Mouse (Mus musculus): ENCODE measurements around the gene Psma6. TPM values are rescaled to one million over a fixed set of nuclear protein-coding genes. Genes with fewer than 3 reads are reported as not detected.
A peak's percentile ranks its signal among the peaks of the same experiment; 100 is the strongest.

Gene Psma6
- polyA plus RNA-seq, 1 experiment from 2014 or later = 399 TPM

- H3K4me1 ChIP-seq = no peaks in the 10 kb centered on the region
- no peaks in the 10 kb centered on the region for H3K9me3 ChIP-seq (replicated peaks)
- H3K27ac ChIP-seq (replicated peaks) = no peak overlapping the region
- no peaks in the 10 kb centered on the region for H3K27me3 ChIP-seq (replicated peaks)
- no peak overlapping the region for H3K4me3 ChIP-seq (replicated peaks)
- H3K4me2 ChIP-seq = no peak overlapping the region
- no peak overlapping the region for H3K9ac ChIP-seq (replicated peaks)
- ATAC-seq (ENCODE audit: low FRiP score) = no peak
- no peaks in the 10 kb centered on the region for H3K36me3 ChIP-seq
- 93% methylated on average over 4 of the region's 4 CpGs for WGBS
Measured at GRCm38 (mm10) chr12:55429956-55430355, 45.9 kb downstream of the Psma6 start.

- Histone ChIP-seq H3K4me2 (no peak overlapping the region), H3K9me3 (replicated peaks) (no peaks in the 10 kb centered on the region), H3K27me3 (replicated peaks) (no peaks in the 10 kb centered on the region), H3K27ac (replicated peaks) (no peak overlapping the region), H3K4me3 (replicated peaks) (no peak overlapping the region), H3K9ac (replicated peaks) (no peak overlapping the region), H3K36me3 (no peaks in the 10 kb centered on the region), H3K4me1 (peaks cover 9% of the 10 kb centered on the region; the same call in 1 of the 2 replicates)
- WGBS = 91% methylated on average over 7 of the region's 7 CpGs
- no peak for ATAC-seq (ENCODE audit: low FRiP score)
Measured at GRCm38 (mm10) chr12:55432284-55432919, 48.4 kb downstream of the Psma6 start.

- 93% methylated on average over 8 of the region's 8 CpGs for WGBS
- Histone ChIP-seq H3K36me3 (no peaks in the 10 kb centered on the region), H3K27ac (replicated peaks) (no peak overlapping the region), H3K4me2 (no peak overlapping the region), H3K4me1 (peaks cover 10% of the 10 kb centered on the region; the same call in 1 of the 2 replicates), H3K9me3 (replicated peaks) (no peaks in the 10 kb centered on the region), H3K9ac (replicated peaks) (no peak overlapping the region), H3K4me3 (replicated peaks) (no peak overlapping the region), H3K27me3 (replicated peaks) (no peaks in the 10 kb centered on the region)
- no peak for ATAC-seq (ENCODE audit: low FRiP score)
Measured at GRCm38 (mm10) chr12:55432920-55433284, 48.9 kb downstream of the Psma6 start.

GRCm38 (mm10) chr12:55433802-55434435, 49.9 kb downstream of the Psma6 start:
- WGBS = 48% methylated on average over 8 of the region's 8 CpGs
- no peak for ATAC-seq (ENCODE audit: low FRiP score)

GRCm38 (mm10) chr12:55435080-55435479, 51.1 kb downstream of the Psma6 start:
- H3K4me2 ChIP-seq = no peak overlapping the region
- H3K27me3 ChIP-seq (replicated peaks) = no peaks in the 10 kb centered on the region
- H3K36me3 ChIP-seq = no peaks in the 10 kb centered on the region
- 76% methylated on average over 1 of the region's 1 CpGs for WGBS
- H3K4me1 ChIP-seq = peaks cover 19% of the 10 kb centered on the region
- ATAC-seq (ENCODE audit: low FRiP score) = no peak
- no peak overlapping the region for H3K27ac ChIP-seq (replicated peaks)
- no peaks in the 10 kb centered on the region for H3K9me3 ChIP-seq (replicated peaks)
- no peak overlapping the region for H3K9ac ChIP-seq (replicated peaks)
- no peak overlapping the region for H3K4me3 ChIP-seq (replicated peaks)

More at GRCm38 (mm10) chr12:55433802-55434435, 49.9 kb downstream of the Psma6 start:
- H3K4me3 ChIP-seq (replicated peaks) = no peak overlapping the region
- H3K4me2 ChIP-seq = no peak overlapping the region
- H3K4me1 ChIP-seq = peaks cover 19% of the 10 kb centered on the region
- H3K9ac ChIP-seq (replicated peaks) = no peak overlapping the region
- no peaks in the 10 kb centered on the region for H3K36me3 ChIP-seq
- no peak overlapping the region for H3K27ac ChIP-seq (replicated peaks)
- H3K27me3 ChIP-seq (replicated peaks) = no peaks in the 10 kb centered on the region
- H3K9me3 ChIP-seq (replicated peaks) = no peaks in the 10 kb centered on the region

DNA sequence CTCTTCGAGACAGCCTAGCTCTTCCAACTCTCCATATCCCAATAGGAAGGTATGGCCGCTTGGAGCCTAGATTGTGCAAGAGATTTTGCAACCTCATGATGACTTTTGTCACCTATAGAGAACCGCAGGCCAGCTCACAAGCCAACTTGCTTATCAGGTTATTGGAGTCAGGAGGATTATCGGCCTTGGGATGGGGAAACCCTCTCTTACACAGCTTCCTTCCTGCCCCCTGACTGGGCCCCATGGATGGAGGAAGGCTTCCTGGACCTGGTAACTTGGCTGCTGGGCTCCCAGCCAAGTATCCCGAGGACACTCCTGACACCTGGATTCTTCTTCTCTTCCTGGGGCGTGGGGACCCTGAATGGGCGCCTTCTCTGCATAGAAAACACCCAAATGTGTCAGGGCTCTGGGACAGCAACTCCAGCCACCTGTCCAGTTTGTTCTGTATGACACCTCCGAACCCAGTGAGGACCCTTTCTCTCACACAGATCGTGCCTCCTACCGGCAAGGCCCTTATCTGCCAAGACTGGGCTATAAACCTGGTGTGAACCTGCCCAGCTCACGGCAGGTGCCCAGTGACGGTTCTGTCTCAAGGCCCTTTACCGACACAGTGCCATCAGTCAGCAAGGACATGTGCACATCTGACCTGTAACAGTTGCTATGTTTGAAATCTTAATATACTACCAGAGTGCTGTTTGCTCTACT, 53.3 kb downstream of the Psma6 start:
- no peak overlapping the region for H3K9ac ChIP-seq (replicated peaks)
- no peak for ATAC-seq (ENCODE audit: low FRiP score)
- H3K36me3 ChIP-seq = no peaks in the 10 kb centered on the region
- 72% methylated on average over 13 of the region's 13 CpGs for WGBS
- no peak overlapping the region for H3K4me2 ChIP-seq
- no peak overlapping the region for H3K4me3 ChIP-seq (replicated peaks)
- peaks cover 19% of the 10 kb centered on the region for H3K4me1 ChIP-seq
- H3K9me3 ChIP-seq (replicated peaks) = no peaks in the 10 kb centered on the region
- H3K27me3 ChIP-seq (replicated peaks) = no peaks in the 10 kb centered on the region
- no peak overlapping the region for H3K27ac ChIP-seq (replicated peaks)

DNA sequence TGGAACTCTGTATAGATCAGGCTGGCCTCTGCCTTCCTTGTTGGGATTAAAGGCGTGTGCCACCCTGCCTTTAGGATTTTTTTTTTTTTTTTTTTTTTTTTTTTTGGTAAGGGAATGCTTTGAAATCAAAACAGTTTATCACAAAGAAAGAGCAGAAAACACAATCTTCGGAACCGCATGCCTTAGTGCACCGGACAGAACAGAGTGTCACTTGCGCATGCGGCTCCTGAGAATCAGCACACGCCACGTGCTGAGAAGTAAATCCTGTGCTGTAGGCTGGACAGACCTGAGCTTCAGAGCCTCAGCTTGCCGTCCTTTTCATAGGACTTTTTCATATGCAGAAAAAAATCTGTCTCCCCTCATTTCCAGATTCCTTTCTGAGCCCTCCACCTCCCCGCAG, 54.0 kb downstream of the Psma6 start:
- Histone ChIP-seq H3K36me3 (no peaks in the 10 kb centered on the region), H3K4me3 (replicated peaks) (no peak overlapping the region), H3K9ac (replicated peaks) (no peak overlapping the region), H3K9me3 (replicated peaks) (no peaks in the 10 kb centered on the region), H3K4me1 (peaks cover 24% of the 10 kb centered on the region), H3K4me2 (peak overlapping the region; percentile 35; the same call in 1 of the 2 replicates), H3K27ac (replicated peaks) (peak overlapping the region; percentile 72), H3K27me3 (replicated peaks) (no peaks in the 10 kb centered on the region)
- no peak for ATAC-seq (ENCODE audit: low FRiP score)
- 75% methylated on average over 10 of the region's 10 CpGs for WGBS

- H3K4me3 ChIP-seq (replicated peaks) = no peak overlapping the region
- 8% methylated on average over 11 of the region's 11 CpGs for WGBS
- H3K9me3 ChIP-seq (replicated peaks) = no peaks in the 10 kb centered on the region
- peak; percentile 34; the same call in 1 of the 2 replicates for ATAC-seq (ENCODE audit: low FRiP score)
- no peak overlapping the region for H3K9ac ChIP-seq (replicated peaks)
- peak overlapping the region; percentile 72 for H3K27ac ChIP-seq (replicated peaks)
- H3K36me3 ChIP-seq = no peaks in the 10 kb centered on the region
- H3K27me3 ChIP-seq (replicated peaks) = no peaks in the 10 kb centered on the region
- peak overlapping the region; percentile 35 for H3K4me2 ChIP-seq
- H3K4me1 ChIP-seq = peaks cover 28% of the 10 kb centered on the region
Measured at GRCm38 (mm10) chr12:55438611-55439137, 54.7 kb downstream of the Psma6 start.

- no peaks in the 10 kb centered on the region for H3K27me3 ChIP-seq (replicated peaks)
Measured at GRCm38 (mm10) chr12:55440416-55440815, 56.4 kb downstream of the Psma6 start.

GRCm38 (mm10) chr12:55442245-55442644, 58.2 kb downstream of the Psma6 start:
- Histone ChIP-seq H3K4me2 (no peak overlapping the region), H3K4me1 (peaks cover 36% of the 10 kb centered on the region), H3K27me3 (replicated peaks) (no peaks in the 10 kb centered on the region), H3K27ac (replicated peaks) (no peak overlapping the region), H3K36me3 (no peaks in the 10 kb centered on the region), H3K9ac (replicated peaks) (no peak overlapping the region), H3K4me3 (replicated peaks) (no peak overlapping the region), H3K9me3 (replicated peaks) (no peaks in the 10 kb centered on the region)
- ATAC-seq (ENCODE audit: low FRiP score) = no peak
- 93% methylated on average over 1 of the region's 1 CpGs for WGBS

More at GRCm38 (mm10) chr12:55440416-55440815, 56.4 kb downstream of the Psma6 start:
- Histone ChIP-seq H3K4me3 (replicated peaks) (no peak overlapping the region), H3K4me1 (peaks cover 28% of the 10 kb centered on the region), H3K36me3 (no peaks in the 10 kb centered on the region), H3K9me3 (replicated peaks) (no peaks in the 10 kb centered on the region), H3K27ac (replicated peaks) (no peak overlapping the region), H3K4me2 (no peak overlapping the region), H3K9ac (replicated peaks) (no peak overlapping the region)
- no peak for ATAC-seq (ENCODE audit: low FRiP score)
- WGBS = 89% methylated on average over 5 of the region's 5 CpGs

DNA sequence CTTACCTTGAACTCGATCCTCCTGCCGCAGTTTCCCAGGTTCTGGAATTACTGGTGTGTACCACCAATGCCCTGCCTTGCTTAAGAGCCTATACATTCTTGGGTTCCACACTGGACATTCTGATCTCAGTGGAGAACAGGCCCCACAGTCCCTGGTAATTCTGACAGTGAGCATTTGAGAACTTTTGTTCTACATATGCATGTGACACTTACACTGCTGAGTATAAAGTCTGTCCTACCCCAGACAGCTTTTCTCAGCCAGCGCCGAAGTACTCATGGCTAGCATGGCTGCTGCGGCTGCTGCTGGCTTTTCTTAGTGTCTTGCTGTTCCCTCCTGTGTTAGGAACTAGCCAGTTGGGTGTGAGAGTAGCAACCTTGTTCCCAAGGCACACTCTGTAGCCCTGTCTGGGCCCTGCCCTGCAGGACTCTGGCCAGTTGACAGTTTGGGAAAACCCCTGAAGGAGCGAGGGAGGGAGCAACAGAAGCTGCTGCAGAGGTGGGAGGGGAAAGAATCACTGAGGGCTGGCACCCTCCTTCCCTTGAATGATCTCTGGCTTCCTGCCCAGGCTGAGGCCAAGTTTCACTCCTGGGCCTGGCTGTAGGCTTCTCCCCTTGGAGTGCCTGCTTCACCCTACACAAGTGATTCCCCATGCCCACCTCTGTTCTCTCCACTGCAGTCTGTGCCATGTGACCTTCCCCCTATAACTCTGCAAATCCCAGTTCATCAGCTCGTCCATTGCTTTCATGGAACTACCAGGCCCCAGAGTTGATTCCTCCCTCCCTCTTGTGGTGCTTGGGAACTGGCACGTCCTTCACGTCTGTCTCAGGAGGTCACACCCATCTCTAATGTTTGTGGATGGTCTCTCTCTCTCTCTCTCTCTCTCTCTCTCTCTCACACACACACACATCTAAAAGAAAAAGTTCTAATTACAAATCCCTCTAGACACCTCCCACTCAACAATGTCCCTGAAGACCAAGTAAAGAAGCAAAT, 59.1 kb downstream of the Psma6 start:
- Histone ChIP-seq H3K9ac (replicated peaks) (no peak overlapping the region), H3K4me3 (replicated peaks) (no peak overlapping the region), H3K27me3 (replicated peaks) (no peaks in the 10 kb centered on the region), H3K36me3 (no peaks in the 10 kb centered on the region), H3K4me2 (no peak overlapping the region), H3K4me1 (peaks cover 34% of the 10 kb centered on the region), H3K9me3 (replicated peaks) (no peaks in the 10 kb centered on the region), H3K27ac (replicated peaks) (peak overlapping the region; percentile 48)
- ATAC-seq (ENCODE audit: low FRiP score) = peak; percentile 39; the same call in 1 of the 2 replicates
- WGBS = 66% methylated on average over 9 of the region's 9 CpGs
